Mouse (Mus musculus): ENCODE data around the gene Nfix. TPM values are rescaled to one million over a fixed set of nuclear protein-coding genes. Genes with fewer than 3 reads are reported as not detected.

Nfix gene
- total RNA-seq, 2 experiments from 2014 or later, result 402 to 429 TPM

DNA sequence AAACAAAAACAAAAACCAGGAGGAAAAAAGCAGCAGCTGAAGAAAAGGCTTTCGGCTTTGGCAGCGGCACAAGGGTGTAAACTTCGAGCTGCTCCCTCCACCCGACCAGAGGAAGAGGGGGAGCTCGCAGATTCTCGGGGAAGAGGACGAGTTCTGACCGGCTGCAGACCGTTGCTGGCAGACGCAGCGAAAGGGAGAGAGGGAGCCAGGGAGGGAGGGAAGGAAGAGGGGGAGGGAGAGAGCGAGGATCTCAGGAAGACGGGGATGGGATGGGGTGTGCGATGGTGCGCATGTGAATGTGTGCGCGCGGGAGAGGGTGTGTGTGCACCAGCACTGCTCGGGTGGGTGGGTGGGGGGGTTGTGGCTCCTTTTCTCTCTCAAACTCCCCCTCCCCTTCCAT, 26.3 kb downstream of the Nfix start:
- intact Hi-C loops (cut with DNase I), result no loop called here

GRCm38 (mm10) chr8:84773304-84773703, 26.8 kb downstream of the Nfix start:
- intact Hi-C loops (cut with DNase I), result no loop called here
- DNase-seq (ENCODE audit: low spot score in 2 of 2), result peak in 1 of 2 experiments; percentile 51

More for the DNA sequence above, 26.3 kb downstream of the Nfix start:
- DNase-seq (ENCODE audit: low spot score in 2 of 2), result peak; percentile 82 to 92

- no peak for DNase-seq (ENCODE audit: low spot score in 2 of 2)
- intact Hi-C loops (cut with DNase I), result no loop called here
Observed at GRCm38 (mm10) chr8:84772628-84773027, 27.5 kb downstream of the Nfix start.

DNA sequence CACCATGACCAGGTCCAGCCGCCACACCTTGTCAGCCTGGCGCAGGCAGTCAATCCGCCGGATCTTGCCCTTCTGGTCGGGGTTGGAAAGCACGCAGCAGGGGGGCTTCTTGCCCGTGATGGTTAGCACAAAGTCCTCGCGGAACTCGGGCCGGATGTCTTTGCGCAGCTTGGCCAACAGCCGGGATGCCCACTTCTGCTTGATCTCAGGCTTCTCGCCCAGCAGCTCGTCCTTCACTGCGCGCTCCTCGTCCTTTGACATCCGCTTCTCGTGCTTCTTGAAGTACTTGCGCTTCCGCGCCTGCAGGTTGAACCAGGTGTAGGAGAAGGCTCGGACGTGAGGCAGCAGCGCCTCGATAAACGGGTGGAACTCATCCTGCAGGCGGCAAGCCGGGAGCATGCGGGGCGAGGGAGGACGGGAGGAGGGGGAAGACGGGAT, 28.2 kb downstream of the Nfix start:
- DNase-seq (ENCODE audit: low spot score in 2 of 2), result peak in 1 of 2 experiments; percentile 45
- intact Hi-C loops (cut with DNase I), result no loop called here

- intact Hi-C loops (cut with DNase I), result no loop called here
- no peak for DNase-seq (ENCODE audit: low spot score in 2 of 2)
Observed at GRCm38 (mm10) chr8:84771000-84771687, 29.0 kb downstream of the Nfix start.

GRCm38 (mm10) chr8:84770100-84770953, 29.8 kb downstream of the Nfix start:
- intact Hi-C loops (cut with DNase I), result no loop called here
- DNase-seq (ENCODE audit: low spot score in 2 of 2), result no peak

DNA sequence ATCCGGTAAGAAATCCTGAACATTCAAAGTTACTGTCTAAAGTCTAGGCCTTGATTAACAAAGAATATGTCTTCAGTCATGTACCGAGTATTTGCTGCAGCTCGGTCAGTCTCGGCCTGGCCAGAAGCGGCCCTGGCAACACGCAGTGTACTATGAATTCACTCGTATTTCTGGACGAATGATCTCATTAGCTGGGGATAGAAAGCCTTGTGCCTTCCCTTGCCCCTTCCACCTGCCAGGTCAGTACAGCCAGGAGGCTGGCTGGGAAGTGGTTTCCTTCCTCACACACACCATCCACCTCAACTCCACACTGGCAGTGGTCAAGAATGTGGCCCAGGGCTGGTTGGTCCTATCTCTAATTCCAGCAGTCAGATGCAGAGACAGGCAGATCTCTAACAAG, 30.8 kb downstream of the Nfix start:
- DNase-seq (ENCODE audit: low spot score in 2 of 2), result no peak
- intact Hi-C loops (cut with DNase I), result loop anchor here (10.0 kb wide), 1 partner anchor 755 kb away; the partner anchor contains the start of gene 2210011C24Rik

- no peak for DNase-seq (ENCODE audit: low spot score in 2 of 2)
- intact Hi-C loops (cut with DNase I), result loop anchor here (10.0 kb wide), 1 partner anchor 754 kb away; the partner anchor contains the start of gene 2210011C24Rik
Observed at GRCm38 (mm10) chr8:84768343-84769095, 31.6 kb downstream of the Nfix start.

DNA sequence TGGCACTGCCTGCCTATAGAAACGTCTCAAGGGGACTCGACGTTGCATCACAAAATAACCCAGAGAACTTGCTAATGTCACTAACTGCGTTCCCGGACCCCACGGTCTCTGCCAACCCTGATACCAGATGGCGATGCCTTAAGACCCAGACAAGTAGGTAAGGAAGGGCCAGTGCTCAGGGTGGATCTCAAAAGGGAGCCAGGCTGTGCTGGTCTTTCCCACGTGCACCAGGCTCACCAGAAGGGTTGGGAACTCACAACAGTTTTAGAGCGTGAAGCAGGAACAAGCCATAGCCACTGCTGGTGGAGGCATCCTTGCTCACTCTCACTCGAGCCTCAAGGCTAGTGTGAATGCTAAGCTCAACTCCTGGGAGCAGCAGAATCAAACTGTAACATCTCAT, 32.9 kb downstream of the Nfix start:
- intact Hi-C loops (cut with DNase I), result loop anchor here (10.0 kb wide), 1 partner anchor 752 kb away; the partner anchor contains the start of gene 2210011C24Rik

DNA sequence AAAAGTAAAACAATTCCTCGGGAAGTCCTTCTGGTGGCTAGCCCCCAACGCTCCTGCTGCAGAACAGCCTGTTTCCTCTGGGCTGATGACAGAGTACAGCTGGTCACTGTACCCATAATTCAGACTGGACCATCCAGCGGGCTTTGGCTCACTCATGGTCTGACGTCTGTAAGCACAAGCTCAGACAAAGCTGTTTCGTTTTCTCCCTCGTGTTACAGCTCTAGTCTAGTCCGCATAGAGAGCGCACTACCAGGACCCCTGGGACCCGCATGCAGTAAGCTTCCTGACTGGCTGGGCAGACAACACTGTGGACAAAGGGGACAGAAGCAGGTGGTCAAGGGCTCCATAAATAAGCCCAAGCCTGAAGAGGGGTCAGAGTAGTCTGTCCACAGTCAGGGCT, 33.7 kb downstream of the Nfix start:
- DNase-seq (ENCODE audit: low spot score in 2 of 2), result no peak
- intact Hi-C loops (cut with DNase I), result loop anchor here (10.0 kb wide), 1 partner anchor 752 kb away; the partner anchor contains the start of gene 2210011C24Rik

More for the DNA sequence above, 32.9 kb downstream of the Nfix start:
- DNase-seq (ENCODE audit: low spot score in 2 of 2), result no peak

DNA sequence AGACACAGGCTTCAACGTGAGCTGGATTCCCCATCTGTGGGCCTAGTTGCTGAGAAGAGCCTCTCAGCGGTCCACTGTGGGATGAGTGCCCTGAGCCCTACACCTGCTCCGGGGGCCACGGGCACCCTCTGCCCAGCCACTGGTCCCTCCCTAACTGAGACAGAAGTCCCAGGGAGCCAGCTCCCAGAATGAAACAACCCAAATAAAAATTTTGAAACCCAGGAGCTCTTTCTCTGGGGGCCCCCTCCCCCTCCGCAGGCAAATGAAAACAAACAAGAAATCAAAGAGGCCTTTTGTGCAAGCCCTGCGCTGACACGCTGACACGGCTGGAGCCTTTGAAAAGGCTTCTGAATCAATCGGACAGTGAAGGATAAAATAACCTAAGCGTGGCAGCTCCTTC, 34.5 kb downstream of the Nfix start:
- intact Hi-C loops (cut with DNase I), result loop anchor here (10.0 kb wide), 1 partner anchor 751 kb away; the partner anchor contains the start of gene 2210011C24Rik
- no peak for DNase-seq (ENCODE audit: low spot score in 2 of 2)

GRCm38 (mm10) chr8:84764870-84765495, 35.2 kb downstream of the Nfix start:
- intact Hi-C loops (cut with DNase I), result loop anchor here (10.0 kb wide), 1 partner anchor 750 kb away; the partner anchor contains the start of gene 2210011C24Rik
- DNase-seq (ENCODE audit: low spot score in 2 of 2), result no peak

GRCm38 (mm10) chr8:84764100-84764499, 36.0 kb downstream of the Nfix start:
- intact Hi-C loops (cut with DNase I), result loop anchor here (10.0 kb wide), 1 partner anchor 749 kb away; the partner anchor contains the start of gene 2210011C24Rik

DNA sequence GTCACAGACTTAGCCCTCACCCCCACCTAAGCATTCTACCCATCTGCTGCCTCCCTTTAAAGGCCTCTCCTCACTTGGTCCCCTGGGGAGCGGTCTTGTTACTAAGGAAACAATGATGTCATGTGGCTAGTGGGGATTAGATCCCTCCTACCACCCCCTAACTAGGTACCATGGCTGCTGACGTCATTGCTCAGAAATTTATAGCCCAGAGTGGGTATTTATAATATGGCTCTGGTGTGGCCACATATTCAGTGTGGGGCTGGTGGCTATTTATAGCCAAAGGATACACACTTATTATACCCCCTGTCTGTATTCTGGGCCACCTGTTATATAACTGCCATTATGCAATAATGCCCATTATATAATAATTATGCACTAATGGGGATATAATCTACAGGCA, 39.2 kb downstream of the Nfix start:
- intact Hi-C loops (cut with DNase I), result loop anchor here (10.0 kb wide), 1 partner anchor 746 kb away; the partner anchor contains the start of gene 2210011C24Rik
- peak; percentile 57 to 76 for DNase-seq (ENCODE audit: low spot score in 2 of 2)

More at GRCm38 (mm10) chr8:84764100-84764499, 36.0 kb downstream of the Nfix start:
- DNase-seq (ENCODE audit: low spot score in 2 of 2), result no peak

DNA sequence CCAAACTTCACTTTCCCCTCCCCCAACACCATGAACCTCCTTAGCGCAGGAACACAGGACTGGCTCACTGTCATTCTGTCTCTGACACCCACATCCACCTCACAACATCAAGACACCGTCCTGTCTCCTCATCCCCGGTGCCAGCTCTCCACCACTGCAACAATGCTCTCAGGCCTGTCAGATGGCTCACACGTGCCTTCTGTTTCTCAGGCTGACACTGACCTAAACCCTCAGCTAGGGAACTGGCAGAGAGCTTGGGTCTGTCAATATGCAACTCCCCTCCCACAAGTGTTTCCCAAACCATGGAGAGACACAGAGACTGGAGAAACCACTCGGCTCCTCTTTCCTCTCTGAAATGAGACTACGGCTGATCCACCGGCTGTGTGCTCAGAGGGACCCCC, 39.7 kb downstream of the Nfix start:
- no peak for DNase-seq (ENCODE audit: low spot score in 2 of 2)
- intact Hi-C loops (cut with DNase I), result loop anchor here (10.0 kb wide), 1 partner anchor 746 kb away; the partner anchor contains the start of gene 2210011C24Rik

DNA sequence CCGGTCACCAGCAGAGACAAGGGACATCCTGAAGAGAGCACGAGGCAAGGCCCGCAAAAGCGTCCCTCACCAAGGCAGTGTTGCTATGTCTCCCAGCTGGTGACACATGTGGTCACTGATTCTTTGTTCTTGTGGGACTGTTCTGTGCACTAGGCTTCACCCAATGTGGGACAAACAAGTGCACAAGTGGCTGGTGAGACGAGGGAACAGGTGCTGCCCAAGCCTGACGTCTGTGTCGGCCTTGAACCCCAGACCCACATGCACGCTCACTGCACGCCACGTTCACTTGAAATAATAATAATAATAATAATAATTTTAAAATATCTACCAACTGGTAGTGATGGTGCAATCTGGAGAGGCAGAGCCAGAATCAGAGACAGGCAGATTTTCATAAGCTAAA, 40.4 kb downstream of the Nfix start:
- intact Hi-C loops (cut with DNase I), result loop anchor here (10.0 kb wide), 1 partner anchor 745 kb away; the partner anchor contains the start of gene 2210011C24Rik
- no peak for DNase-seq (ENCODE audit: low spot score in 2 of 2)

- intact Hi-C loops (cut with DNase I), result no loop called here
- no peak for DNase-seq (ENCODE audit: low spot score in 2 of 2)
Observed at GRCm38 (mm10) chr8:84759126-84759525, 41.0 kb downstream of the Nfix start.

DNA sequence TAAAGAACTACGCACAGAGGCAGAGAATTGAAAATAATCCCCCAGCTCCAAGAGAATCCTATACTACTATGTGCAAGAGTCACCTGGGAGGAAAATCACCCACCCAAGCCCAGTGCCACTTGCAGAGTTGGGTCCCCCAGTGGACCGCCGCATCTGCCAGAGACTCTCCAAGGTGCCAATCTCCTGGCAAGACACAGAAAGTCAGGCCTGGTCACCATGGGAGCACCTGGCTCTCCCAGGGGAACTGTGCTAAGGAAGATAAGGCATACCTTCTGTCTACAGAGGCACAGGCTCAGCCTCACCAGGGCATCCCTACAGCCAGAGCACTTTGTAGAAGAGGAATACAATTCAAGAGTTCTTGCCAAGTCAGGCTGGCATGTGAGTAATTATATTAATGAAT, 41.8 kb downstream of the Nfix start:
- intact Hi-C loops (cut with DNase I), result no loop called here
- DNase-seq (ENCODE audit: low spot score in 2 of 2), result no peak

- no peak for DNase-seq (ENCODE audit: low spot score in 2 of 2)
- intact Hi-C loops (cut with DNase I), result no loop called here
Observed at GRCm38 (mm10) chr8:84757501-84757900, 42.6 kb downstream of the Nfix start.

Measured in left cerebral cortex, postnatal 14 days (tissue).